Mouse (Mus musculus): ENCODE measurements around the gene Myo6. TPM values are rescaled to one million over a fixed set of nuclear protein-coding genes. Genes with fewer than 3 reads are reported as not detected.
"Not testable (repeated sequence)": the region's sequence is repeated elsewhere in the genome, so short reads cannot be mapped to it uniquely, and the experiment has no call there.

Myo6 gene
- polyA plus RNA-seq, 1 experiment from 2014 or later, result 2.7 TPM

- Histone ChIP-seq H3K9me3 (replicated peaks) (no peaks in the 10 kb centered on the region), H3K9ac (no peak overlapping the region), H3K4me2 (no peak overlapping the region), H3K27me3 (no peaks in the 10 kb centered on the region), H3K27ac (replicated peaks) (no peak overlapping the region), H3K4me1 (replicated peaks) (no peaks in the 10 kb centered on the region), H3K36me3 (replicated peaks) (no peaks in the 10 kb centered on the region), H3K4me3 (replicated peaks) (no peak overlapping the region)
- no peak for ATAC-seq (ENCODE audit: insufficient read depth)
- WGBS (ENCODE audit: insufficient replicate concordance), result 67% methylated on average over 11 of the region's 11 CpGs
These were observed 142.0 kb downstream of the Myo6 start for GRCm38 (mm10) chr9:80306853-80307252.

GRCm38 (mm10) chr9:80307629-80308028, 142.8 kb downstream of the Myo6 start:
- no peak overlapping the region for H3K9ac ChIP-seq
- ATAC-seq (ENCODE audit: insufficient read depth), result no peak
- no peaks in the 10 kb centered on the region for H3K9me3 ChIP-seq (replicated peaks)
- no peak overlapping the region for H3K27ac ChIP-seq (replicated peaks)
- no peaks in the 10 kb centered on the region for H3K27me3 ChIP-seq
- no peaks in the 10 kb centered on the region for H3K4me1 ChIP-seq (replicated peaks)
- no peaks in the 10 kb centered on the region for H3K36me3 ChIP-seq (replicated peaks)
- 65% methylated on average over 13 of the region's 13 CpGs for WGBS (ENCODE audit: insufficient replicate concordance)
- H3K4me2 ChIP-seq, result no peak overlapping the region
- no peak overlapping the region for H3K4me3 ChIP-seq (replicated peaks)

- Histone ChIP-seq H3K36me3 (replicated peaks) (no peaks in the 10 kb centered on the region), H3K4me3 (replicated peaks) (no peak overlapping the region), H3K4me2 (no peak overlapping the region), H3K4me1 (replicated peaks) (no peaks in the 10 kb centered on the region), H3K9me3 (replicated peaks) (no peaks in the 10 kb centered on the region), H3K9ac (no peak overlapping the region), H3K27ac (replicated peaks) (no peak overlapping the region), H3K27me3 (no peaks in the 10 kb centered on the region)
- ATAC-seq (ENCODE audit: insufficient read depth), result no peak
- WGBS (ENCODE audit: insufficient replicate concordance), result 56% methylated on average over 5 of the region's 5 CpGs
These were observed 148.8 kb downstream of the Myo6 start for GRCm38 (mm10) chr9:80313610-80314009.

GRCm38 (mm10) chr9:80315922-80316321, 151.1 kb downstream of the Myo6 start:
- Histone ChIP-seq H3K27me3 (no peaks in the 10 kb centered on the region), H3K4me1 (replicated peaks) (no peaks in the 10 kb centered on the region), H3K4me3 (replicated peaks) (no peak overlapping the region), H3K36me3 (replicated peaks) (no peaks in the 10 kb centered on the region), H3K9me3 (replicated peaks) (no peaks in the 10 kb centered on the region), H3K27ac (replicated peaks) (no peak overlapping the region), H3K4me2 (no peak overlapping the region), H3K9ac (no peak overlapping the region)
- 73% methylated on average over 6 of the region's 6 CpGs for WGBS (ENCODE audit: insufficient replicate concordance)
- ATAC-seq (ENCODE audit: insufficient read depth), result no peak

- ATAC-seq (ENCODE audit: insufficient read depth), result no peak
- no peak overlapping the region for H3K4me2 ChIP-seq
- H3K27me3 ChIP-seq, result no peaks in the 10 kb centered on the region
- H3K9ac ChIP-seq, result no peak overlapping the region
- H3K27ac ChIP-seq (replicated peaks), result no peak overlapping the region
- no peaks in the 10 kb centered on the region for H3K4me1 ChIP-seq (replicated peaks)
- no peaks in the 10 kb centered on the region for H3K9me3 ChIP-seq (replicated peaks)
- H3K36me3 ChIP-seq (replicated peaks), result no peaks in the 10 kb centered on the region
- WGBS (ENCODE audit: insufficient replicate concordance), result 20% methylated on average over 6 of the region's 6 CpGs
- no peak overlapping the region for H3K4me3 ChIP-seq (replicated peaks)
These were observed 153.2 kb downstream of the Myo6 start for GRCm38 (mm10) chr9:80318027-80318426.

GRCm38 (mm10) chr9:80321051-80321887, 156.4 kb downstream of the Myo6 start:
- ATAC-seq (ENCODE audit: insufficient read depth); H3K9me3 ChIP-seq (replicated peaks); H3K4me3 ChIP-seq (replicated peaks); H3K4me1 ChIP-seq (replicated peaks); H3K27me3 ChIP-seq; H3K36me3 ChIP-seq (replicated peaks); H3K9ac ChIP-seq; H3K4me2 ChIP-seq; H3K27ac ChIP-seq (replicated peaks): not testable (repeated sequence)
- 84% methylated on average over 2 of the region's 2 CpGs for WGBS (ENCODE audit: insufficient replicate concordance)

GRCm38 (mm10) chr9:80332153-80332552, 167.3 kb downstream of the Myo6 start:
- H3K9ac ChIP-seq, result no peak overlapping the region
- no peak overlapping the region for H3K4me3 ChIP-seq (replicated peaks)
- WGBS (ENCODE audit: insufficient replicate concordance), result 20% methylated on average over 14 of the region's 14 CpGs

GRCm38 (mm10) chr9:80333466-80333865, 168.6 kb downstream of the Myo6 start:
- no peak for ATAC-seq (ENCODE audit: insufficient read depth)
- Histone ChIP-seq H3K36me3 (replicated peaks) (no peaks in the 10 kb centered on the region), H3K4me3 (replicated peaks) (no peak overlapping the region), H3K27ac (replicated peaks) (no peak overlapping the region), H3K27me3 (no peaks in the 10 kb centered on the region), H3K4me1 (replicated peaks) (no peaks in the 10 kb centered on the region; the same call in 1 of the 2 replicates), H3K9me3 (replicated peaks) (no peaks in the 10 kb centered on the region), H3K4me2 (no peak overlapping the region), H3K9ac (no peak overlapping the region)
- 63% methylated on average over 8 of the region's 8 CpGs for WGBS (ENCODE audit: insufficient replicate concordance)

More at GRCm38 (mm10) chr9:80332153-80332552, 167.3 kb downstream of the Myo6 start:
- Histone ChIP-seq H3K36me3 (replicated peaks) (no peaks in the 10 kb centered on the region), H3K27me3 (no peaks in the 10 kb centered on the region), H3K27ac (replicated peaks) (no peak overlapping the region), H3K9me3 (replicated peaks) (no peaks in the 10 kb centered on the region), H3K4me2 (peak overlapping the region; percentile 48), H3K4me1 (replicated peaks) (no peaks in the 10 kb centered on the region; the same call in 1 of the 2 replicates)
- no peak for ATAC-seq (ENCODE audit: insufficient read depth)

GRCm38 (mm10) chr9:80333998-80334605, 169.3 kb downstream of the Myo6 start:
- H3K27me3 ChIP-seq, result no peaks in the 10 kb centered on the region
- H3K9ac ChIP-seq, result no peak overlapping the region
- WGBS (ENCODE audit: insufficient replicate concordance), result 66% methylated on average over 14 of the region's 14 CpGs
- H3K36me3 ChIP-seq (replicated peaks), result no peaks in the 10 kb centered on the region
- no peaks in the 10 kb centered on the region; the same call in 1 of the 2 replicates for H3K4me1 ChIP-seq (replicated peaks)
- no peak overlapping the region for H3K27ac ChIP-seq (replicated peaks)
- no peak overlapping the region for H3K4me3 ChIP-seq (replicated peaks)
- H3K4me2 ChIP-seq, result no peak overlapping the region
- H3K9me3 ChIP-seq (replicated peaks), result no peaks in the 10 kb centered on the region
- no peak for ATAC-seq (ENCODE audit: insufficient read depth)

GRCm38 (mm10) chr9:80335660-80336357, 171.0 kb downstream of the Myo6 start:
- no peak for ATAC-seq (ENCODE audit: insufficient read depth)
- WGBS (ENCODE audit: insufficient replicate concordance), result 62% methylated on average over 13 of the region's 13 CpGs

GRCm38 (mm10) chr9:80338026-80338425, 173.2 kb downstream of the Myo6 start:
- H3K27ac ChIP-seq (replicated peaks), result no peak overlapping the region
- no peak overlapping the region for H3K9ac ChIP-seq
- H3K27me3 ChIP-seq, result no peaks in the 10 kb centered on the region
- H3K4me2 ChIP-seq, result no peak overlapping the region
- ATAC-seq (ENCODE audit: insufficient read depth), result no peak
- H3K4me1 ChIP-seq (replicated peaks), result no peaks in the 10 kb centered on the region; the same call in 1 of the 2 replicates
- no peaks in the 10 kb centered on the region for H3K36me3 ChIP-seq (replicated peaks)
- 65% methylated on average over 6 of the region's 6 CpGs for WGBS (ENCODE audit: insufficient replicate concordance)
- H3K4me3 ChIP-seq (replicated peaks), result no peak overlapping the region
- H3K9me3 ChIP-seq (replicated peaks), result no peaks in the 10 kb centered on the region

More at GRCm38 (mm10) chr9:80335660-80336357, 171.0 kb downstream of the Myo6 start:
- Histone ChIP-seq H3K4me2 (peak overlapping the region; percentile 18; the same call in 1 of the 2 replicates), H3K36me3 (replicated peaks) (no peaks in the 10 kb centered on the region), H3K27me3 (no peaks in the 10 kb centered on the region), H3K9me3 (replicated peaks) (no peaks in the 10 kb centered on the region), H3K4me3 (replicated peaks) (no peak overlapping the region), H3K4me1 (replicated peaks) (no peaks in the 10 kb centered on the region; the same call in 1 of the 2 replicates), H3K27ac (replicated peaks) (no peak overlapping the region), H3K9ac (no peak overlapping the region)
